In the genomic region with DNA sequence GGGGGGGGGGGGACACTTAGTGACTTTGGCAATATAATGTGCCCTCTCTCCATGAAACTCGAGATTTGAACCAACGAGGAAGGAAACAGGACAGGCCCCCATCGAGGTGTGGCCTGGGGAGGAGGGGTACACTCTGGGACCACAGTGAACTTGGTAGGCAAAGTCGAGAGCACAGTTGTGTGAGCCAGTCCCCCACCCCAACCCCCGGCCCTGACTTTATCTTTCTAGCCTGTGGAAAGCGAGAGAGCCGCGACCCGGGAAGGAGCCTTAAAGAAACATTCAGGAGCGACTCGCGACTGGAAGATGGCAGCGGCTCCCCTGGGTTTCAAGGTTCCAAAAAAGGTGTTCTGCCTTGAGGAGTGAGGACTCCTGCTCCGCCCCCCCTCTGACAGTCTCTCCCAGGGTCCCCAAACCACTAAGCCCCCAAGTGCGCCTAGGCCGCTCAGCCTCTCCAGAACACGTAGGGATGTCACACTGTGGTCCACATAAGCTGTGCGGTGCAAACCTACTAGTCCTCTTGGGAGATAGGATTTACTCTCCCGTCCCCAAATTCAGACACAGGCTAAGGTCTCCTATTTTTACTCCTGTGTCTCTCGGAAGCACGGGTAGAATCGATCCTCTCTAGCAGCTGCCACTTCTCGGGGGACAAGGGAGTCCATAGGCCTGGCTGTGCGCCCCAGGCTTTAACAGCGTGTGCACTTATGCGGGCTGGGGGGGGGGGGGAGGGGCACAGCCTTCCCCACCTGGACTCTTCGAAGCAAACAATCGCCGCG, we compare ENCODE assay signal across 8 mouse cellular contexts. TPM values are rescaled to one million over a fixed set of nuclear protein-coding genes. Genes with fewer than 3 reads are reported as not detected.
DNase-seq lines count a peak whose midpoint lies in the region; ATAC-seq and TF ChIP-seq lines count a peak whose summit lies in the region.

No protein-coding gene starts in this region.

- 0 out of 2 replicates have a peak overlapping the region, but pooled peaks have one; percentile 8 for H3K27ac ChIP-seq in lung, embryonic 14.5 days (ENCODE audit: low read depth)
- no peak overlapping the region for H3K27ac ChIP-seq in forebrain, embryonic 11.5 days (ENCODE audit: low read depth, low read length)
- 0 out of 2 replicates have a peak overlapping the region, but pooled peaks have one; percentile 26 for H3K27ac ChIP-seq in limb, embryonic 11.5 days (replicated peaks; ENCODE audit: low read depth, low read length)
- H3K27ac ChIP-seq in neural tube, embryonic 15.5 days (replicated peaks) = no peak overlapping the region

- no peak for ATAC-seq in lung, embryonic 14.5 days (ENCODE audit: insufficient read depth)
- no peak for ATAC-seq in forebrain, embryonic 11.5 days (replicated peaks; ENCODE audit: low FRiP score)
- ATAC-seq in limb, embryonic 11.5 days (ENCODE audit: insufficient number of reproducible peaks, low FRiP score, low TSS enrichment, low read depth) = no peak
- ATAC-seq in neural tube, embryonic 15.5 days (ENCODE audit: low FRiP score) = no peak

- H3K36me3 ChIP-seq in lung, embryonic 14.5 days (ENCODE audit: insufficient read depth) = no peaks in the 10 kb centered on the region
- no peaks in the 10 kb centered on the region for H3K36me3 ChIP-seq in forebrain, embryonic 11.5 days (ENCODE audit: control insufficient read depth, insufficient read depth, low read length)
- H3K36me3 ChIP-seq in limb, embryonic 11.5 days (ENCODE audit: control insufficient read depth, insufficient read depth, low read length) = no peaks in the 10 kb centered on the region
- no peaks in the 10 kb centered on the region for H3K36me3 ChIP-seq in neural tube, embryonic 15.5 days

- TF ChIP-seq CTCF in lung, embryonic 14.5 days (IDR thresholded peaks at IDR 0.05; ENCODE audit: low read depth) = no peak

- peak overlapping the region; percentile 57 for H3K4me2 ChIP-seq in lung, embryonic 14.5 days
- peak overlapping the region; percentile 45; the same call in 1 of the 2 replicates for H3K4me2 ChIP-seq in forebrain, embryonic 11.5 days (ENCODE audit: low read depth, low read length, severe bottlenecking)
- peak overlapping the region; percentile 39 for H3K4me2 ChIP-seq in limb, embryonic 11.5 days (ENCODE audit: low read depth, severe bottlenecking)
- H3K4me2 ChIP-seq in neural tube, embryonic 15.5 days = peak overlapping the region; percentile 54

- H3K9me3 ChIP-seq in lung, embryonic 14.5 days (ENCODE audit: low read depth, low read length) = no peaks in the 10 kb centered on the region
- no peaks in the 10 kb centered on the region for H3K9me3 ChIP-seq in forebrain, embryonic 11.5 days (ENCODE audit: control insufficient read depth, low read length)
- H3K9me3 ChIP-seq in limb, embryonic 11.5 days (ENCODE audit: control insufficient read depth, low read length) = no peaks in the 10 kb centered on the region
- H3K9me3 ChIP-seq in neural tube, embryonic 15.5 days (replicated peaks) = no peaks in the 10 kb centered on the region

- DNase-seq in lung, embryonic 14.5 days = no peak
- DNase-seq in lung, adult 18-20 months = no peak
- DNase-seq in forebrain, embryonic 11.5 days (ENCODE audit: low spot score) = peak; percentile 53
- DNase-seq in limb, embryonic 11.5 days (ENCODE audit: low spot score) = no peak
- DNase-seq in adrenal gland, postnatal 4 days (ENCODE audit: low spot score in 2 of 2) = no peak
- DNase-seq in ovary, postnatal 10 days (ENCODE audit: low spot score) = no peak
- no peak for DNase-seq in frontal cortex, postnatal 36 days (ENCODE audit: low spot score in 2 of 2)

- H3K27me3 ChIP-seq in lung, embryonic 14.5 days (ENCODE audit: insufficient read depth, low read length) = peaks cover 39% of the 10 kb centered on the region
- H3K27me3 ChIP-seq in forebrain, embryonic 11.5 days (ENCODE audit: control insufficient read depth, insufficient read depth, low read length) = peaks cover 66% of the 10 kb centered on the region
- peaks cover 78% of the 10 kb centered on the region for H3K27me3 ChIP-seq in limb, embryonic 11.5 days (ENCODE audit: control insufficient read depth, insufficient read depth, low read length)
- peaks cover 55% of the 10 kb centered on the region for H3K27me3 ChIP-seq in neural tube, embryonic 15.5 days (replicated peaks)

- WGBS in lung, embryonic 14.5 days = 16% methylated on average over 26 of the region's 30 CpGs
- 13% methylated on average over 30 of the region's 30 CpGs for WGBS in forebrain, embryonic 11.5 days
- WGBS in limb, embryonic 11.5 days = 6% methylated on average over 30 of the region's 30 CpGs
- 18% methylated on average over 28 of the region's 30 CpGs for WGBS in neural tube, embryonic 15.5 days

- H3K4me3 ChIP-seq in lung, embryonic 14.5 days (ENCODE audit: low read depth, low read length) = peak overlapping the region; percentile 22
- H3K4me3 ChIP-seq in forebrain, embryonic 11.5 days (ENCODE audit: low read depth, low read length) = 0 out of 2 replicates have a peak overlapping the region, but pooled peaks have one; percentile 7
- no peak overlapping the region for H3K4me3 ChIP-seq in limb, embryonic 11.5 days (ENCODE audit: low read depth, low read length)
- peak overlapping the region; percentile 24 for H3K4me3 ChIP-seq in neural tube, embryonic 15.5 days (replicated peaks)

- peak overlapping the region; percentile 38; the same call in 1 of the 2 replicates for H3K9ac ChIP-seq in lung, embryonic 14.5 days
- H3K9ac ChIP-seq in forebrain, embryonic 11.5 days (ENCODE audit: low read length) = no peak overlapping the region; the same call in 1 of the 2 replicates
- no peak overlapping the region for H3K9ac ChIP-seq in limb, embryonic 11.5 days (ENCODE audit: low read length)
- H3K9ac ChIP-seq in neural tube, embryonic 15.5 days (replicated peaks) = no peak overlapping the region

- 0 out of 2 replicates have a peak, but pooled peaks cover 2% of the 10 kb centered on the region for H3K4me1 ChIP-seq in lung, embryonic 14.5 days (ENCODE audit: insufficient read depth)
- peaks cover 8% of the 10 kb centered on the region; the same call in 1 of the 2 replicates for H3K4me1 ChIP-seq in forebrain, embryonic 11.5 days (replicated peaks; ENCODE audit: control insufficient read depth, insufficient read depth, low read length)
- H3K4me1 ChIP-seq in limb, embryonic 11.5 days (ENCODE audit: control insufficient read depth, insufficient read depth, low read length) = peaks cover 32% of the 10 kb centered on the region
- H3K4me1 ChIP-seq in neural tube, embryonic 15.5 days = peaks cover 47% of the 10 kb centered on the region

RNA-seq across cellular contexts. Expression of a gene that starts 4.9 kb away (rescaled TPM):
- polyA plus RNA-seq in lung, embryonic 14.5 days (2014; fragmentation: Nextera tagmentation; extraction: Ambion mirVana) = 27.8 and 28.9 TPM in 2 replicates
- polyA plus RNA-seq in forebrain, embryonic 11.5 days (2014; fragmentation: Nextera tagmentation; extraction: Ambion mirVana) = 23.5 and 26.3 TPM in 2 replicates
- 26.6 and 30.5 TPM in 2 replicates for polyA plus RNA-seq in limb, embryonic 11.5 days (2014; fragmentation: Nextera tagmentation; extraction: Ambion mirVana)
- 12.2 and 13.8 TPM in 2 replicates for polyA plus RNA-seq in neural tube, embryonic 15.5 days (2015; fragmentation: Nextera tagmentation; extraction: Ambion mirVana)
- 10 to 100 TPM; 34.6 to 37.8 TPM for total RNA-seq in adrenal gland, postnatal 4 days (2021)

Comparison
In these comparisons a context has a peak if more than half of its experiments do, and no peak if none do; other contexts are left out.
1. H3K27ac ChIP-seq: peak in lung, embryonic 14.5 days (single experiment) and limb, embryonic 11.5 days (single experiment); none in forebrain, embryonic 11.5 days (single experiment) and neural tube, embryonic 15.5 days (single experiment).
2. Peak in every context shown above with its lines, with median percentiles within 50 percentile points of each other: H3K4me2 ChIP-seq.